In genomic region chr7:126280696-126281095, GRCm38 (mm10) we compare ENCODE assay signal across 11 mouse cellular contexts. TPM values are rescaled to one million over a fixed set of nuclear protein-coding genes. Genes with fewer than 3 reads are reported as not detected.
DNase-seq lines count a peak whose midpoint lies in the region; ATAC-seq lines count a peak whose summit lies in the region.
"Had no signal": no experiment of that assay in that cellular context is flagged by ENCODE, and none has a peak within 500 bp of the region (broad histone marks: within the 10 kb centered on the region; RNA-seq: fewer than 3 reads in every experiment).

No protein-coding gene starts in this region.

- WGBS in heart, embryonic 13.5 days: 29% methylated on average over 6 of the region's 6 CpGs
- 73% methylated on average over 6 of the region's 6 CpGs for WGBS in neural tube, embryonic 12.5 days

- DNase-seq in heart, adult 9 months (ENCODE audit: low spot score in 2 of 2): no peak
- DNase-seq in neural tube, embryonic 10.5 days (ENCODE audit: extremely low spot score, low spot score): no peak
- DNase-seq in adrenal gland, postnatal 10 days: peak; percentile 77
- DNase-seq in skeletal muscle tissue, adult 2 months (ENCODE audit: low read depth, low spot score): peak; percentile 67
- DNase-seq: right cerebral cortex, adult 18-20 months had no signal

- H3K9me3 ChIP-seq in heart, embryonic 13.5 days: no peaks in the 10 kb centered on the region
- no peaks in the 10 kb centered on the region for H3K9me3 ChIP-seq in neural tube, embryonic 12.5 days
- H3K9me3 ChIP-seq: limb, embryonic 12.5 days; stomach, embryonic 15.5 days had no signal

- no peaks in the 10 kb centered on the region for H3K27me3 ChIP-seq in heart, embryonic 13.5 days (replicated peaks)
- H3K27me3 ChIP-seq in neural tube, embryonic 12.5 days (replicated peaks): no peaks in the 10 kb centered on the region
- H3K27me3 ChIP-seq: limb, embryonic 12.5 days; stomach, embryonic 15.5 days had no signal

- peaks cover 28% of the 10 kb centered on the region for H3K36me3 ChIP-seq in heart, embryonic 13.5 days
- peaks cover 90% of the 10 kb centered on the region for H3K36me3 ChIP-seq in neural tube, embryonic 12.5 days
- H3K36me3 ChIP-seq: stomach, embryonic 15.5 days had no signal

- no peak overlapping the region for H3K4me2 ChIP-seq in heart, embryonic 13.5 days
- H3K4me2 ChIP-seq in neural tube, embryonic 12.5 days (replicated peaks): peak overlapping the region; percentile 14; the same call in 1 of the 2 replicates
- H3K4me2 ChIP-seq: limb, embryonic 12.5 days; stomach, embryonic 15.5 days had no signal

- 0 out of 2 replicates have a peak overlapping the region, but pooled peaks have one; percentile 33 for H3K27ac ChIP-seq in heart, embryonic 13.5 days (replicated peaks)
- H3K27ac ChIP-seq in neural tube, embryonic 12.5 days: no peak overlapping the region
- H3K27ac ChIP-seq: limb, embryonic 12.5 days; macrophage; stomach, embryonic 15.5 days had no signal

- H3K4me3 ChIP-seq in heart, embryonic 13.5 days: no peak overlapping the region
- H3K4me3 ChIP-seq in neural tube, embryonic 12.5 days: no peak overlapping the region
- H3K4me3 ChIP-seq: limb, embryonic 12.5 days; stomach, embryonic 15.5 days had no signal

- H3K4me1 ChIP-seq in heart, embryonic 13.5 days: peaks cover 33% of the 10 kb centered on the region
- H3K4me1 ChIP-seq in neural tube, embryonic 12.5 days: peaks cover 88% of the 10 kb centered on the region

- no peak for ATAC-seq in heart, embryonic 13.5 days (ENCODE audit: extremely low read depth, insufficient number of reproducible peaks, low FRiP score, low TSS enrichment)
- no peak for ATAC-seq in neural tube, embryonic 12.5 days (ENCODE audit: low FRiP score, low read depth)
- no peak for ATAC-seq in megakaryocyte-erythroid progenitor cell, adult 5-6 weeks (replicated peaks; ENCODE audit: low FRiP score, low TSS enrichment, poor library complexity, severe bottlenecking)

- no peak overlapping the region for H3K9ac ChIP-seq in heart, embryonic 13.5 days
- H3K9ac ChIP-seq in neural tube, embryonic 12.5 days: no peak overlapping the region
- H3K9ac ChIP-seq: limb, embryonic 12.5 days; stomach, embryonic 15.5 days had no signal

RNA-seq across cellular contexts. Expression of gene Sbk1, which starts 8.3 kb away (rescaled TPM):
- 12.7 and 13.7 TPM in 2 replicates for polyA plus RNA-seq in heart, embryonic 13.5 days (2015; fragmentation: Nextera tagmentation; extraction: Ambion mirVana)
- 322 and 342 TPM in 2 replicates for polyA plus RNA-seq in neural tube, embryonic 12.5 days (2016; fragmentation: Nextera tagmentation; extraction: Ambion mirVana)
- total RNA-seq in adrenal gland, postnatal 10 days (2021): 10 to 100 TPM; 40.7 to 52.5 TPM
- 6.6 and 7.0 TPM in 2 replicates for total RNA-seq in megakaryocyte-erythroid progenitor cell, adult 5-6 weeks (2014; fragmentation: Nextera tagmentation)
- total RNA-seq in megakaryocyte-erythroid progenitor cell, adult 5-6 weeks (2017): 2.9 and 5.2 TPM in 2 replicates

Comparison
In these comparisons a context has a peak if more than half of its experiments do, and no peak if none do; other contexts are left out.
1. DNase-seq: peak in adrenal gland, postnatal 10 days (single experiment) and skeletal muscle tissue, adult 2 months (single experiment); none in heart, adult 9 months (0 of 2) and neural tube, embryonic 10.5 days (single experiment).
2. RNA of gene Sbk1, which starts 8.3 kb away (total RNA-seq): 40.7 to 52.5 TPM in adrenal gland, postnatal 10 days; 2.9 to 7.0 TPM in megakaryocyte-erythroid progenitor cell, adult 5-6 weeks; every median in the first group is over 4 times any median in the second.